Mouse (Mus musculus) mouse trophoblast stem cell (cell line): ENCODE data around the gene Rnaseh1.

Source experiments
- in situ Hi-C, 2 experiments: fragments of 300-500 bp; cut with MseI, MboI; formaldehyde crosslinking; loops; 2 replicates in 1 of 2; 3 replicates in 1 of 2; pipeline ENCODE4 v1.15.1; 2025

Gene Rnaseh1

DNA sequence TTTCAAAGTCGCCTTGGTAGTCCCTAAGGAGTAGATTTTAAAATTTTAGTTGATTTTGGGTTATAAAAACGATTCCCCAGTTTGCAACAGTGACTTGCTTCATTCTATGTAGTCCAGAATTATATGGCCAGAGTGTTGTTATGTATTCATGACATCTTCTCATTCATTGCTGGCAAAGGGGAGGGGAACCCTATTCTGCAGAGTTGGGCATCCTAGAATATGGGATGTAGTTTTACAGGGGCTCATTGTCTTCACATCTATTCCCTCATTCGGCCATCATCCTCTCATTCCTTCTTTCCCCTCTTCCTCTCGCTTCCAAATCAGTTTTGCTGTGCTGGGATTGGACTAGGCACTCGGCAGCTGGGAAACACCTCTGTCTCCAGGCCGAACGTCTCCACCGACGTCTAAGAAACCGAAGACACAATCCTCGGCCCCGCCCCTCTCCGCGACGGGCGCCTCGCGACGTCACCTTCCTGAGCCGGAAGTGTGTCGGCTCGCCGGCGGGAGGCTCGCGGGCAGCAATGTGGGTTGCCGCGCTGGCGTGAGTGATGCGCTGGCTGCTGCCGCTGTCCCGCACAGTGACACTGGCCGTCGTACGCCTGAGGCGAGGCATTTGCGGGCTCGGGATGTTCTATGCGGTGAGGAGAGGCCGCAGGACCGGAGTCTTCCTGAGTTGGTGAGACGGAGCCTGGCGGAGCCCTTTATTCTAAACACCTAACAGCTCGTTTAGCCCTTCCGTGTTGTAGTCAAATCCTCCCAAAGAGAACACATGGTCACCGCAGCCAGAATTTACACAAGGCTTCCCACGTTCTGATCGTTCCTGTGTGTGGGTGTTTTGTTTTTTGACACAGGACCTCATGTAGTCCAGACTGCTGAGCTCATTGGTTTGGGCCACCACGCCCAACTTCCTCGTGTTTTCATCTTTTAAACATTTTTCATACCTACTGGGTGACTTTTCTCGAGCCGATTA is at the start of gene Rnaseh1:
Gene Rnaseh1 (plus strand): TSS at position 462 of the 970 bp plus-strand sequence.
- in situ Hi-C loops = no loop called here

DNA sequence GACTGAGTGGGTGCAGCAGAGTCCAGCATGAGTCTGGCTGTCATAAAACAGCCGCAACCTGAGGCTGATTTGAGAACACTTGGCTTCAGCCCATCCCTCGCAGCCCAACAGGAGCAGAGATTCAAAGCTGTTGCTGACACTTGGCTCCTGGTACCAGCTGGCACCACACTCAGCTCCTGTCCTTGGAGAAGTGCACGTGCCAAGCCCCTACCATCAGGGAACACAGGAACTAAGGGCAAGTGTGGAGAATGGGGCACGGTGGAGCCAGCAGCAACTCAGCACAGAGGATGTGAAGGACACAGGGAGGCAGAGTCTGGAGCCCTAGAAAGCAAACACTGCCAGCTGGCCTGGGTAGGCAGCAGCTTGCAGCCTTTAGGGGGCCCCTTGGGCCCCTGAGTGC is 47.1 kb upstream of the Rnaseh1 start:
- in situ Hi-C loops = no loop called here

DNA sequence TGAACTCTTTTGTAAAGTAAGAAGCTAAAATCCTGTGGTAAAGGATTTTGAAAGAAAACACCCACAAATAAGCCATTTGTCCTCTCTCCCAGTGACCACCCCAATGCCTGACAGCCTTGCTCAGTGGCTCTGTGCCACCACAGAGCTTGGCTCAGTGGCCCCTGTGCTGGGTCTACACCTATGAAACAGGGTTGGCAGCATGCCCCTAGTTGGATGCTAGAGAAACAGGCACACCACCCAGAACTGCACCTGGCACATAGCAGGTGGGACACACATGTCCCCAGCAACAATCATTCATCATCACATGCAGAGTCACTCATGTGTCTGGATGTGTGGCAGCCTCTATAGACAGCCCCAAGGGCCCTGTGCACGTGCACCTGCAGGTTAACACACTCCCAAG is 45.9 kb upstream of the Rnaseh1 start:
- in situ Hi-C loops = no loop called here

DNA sequence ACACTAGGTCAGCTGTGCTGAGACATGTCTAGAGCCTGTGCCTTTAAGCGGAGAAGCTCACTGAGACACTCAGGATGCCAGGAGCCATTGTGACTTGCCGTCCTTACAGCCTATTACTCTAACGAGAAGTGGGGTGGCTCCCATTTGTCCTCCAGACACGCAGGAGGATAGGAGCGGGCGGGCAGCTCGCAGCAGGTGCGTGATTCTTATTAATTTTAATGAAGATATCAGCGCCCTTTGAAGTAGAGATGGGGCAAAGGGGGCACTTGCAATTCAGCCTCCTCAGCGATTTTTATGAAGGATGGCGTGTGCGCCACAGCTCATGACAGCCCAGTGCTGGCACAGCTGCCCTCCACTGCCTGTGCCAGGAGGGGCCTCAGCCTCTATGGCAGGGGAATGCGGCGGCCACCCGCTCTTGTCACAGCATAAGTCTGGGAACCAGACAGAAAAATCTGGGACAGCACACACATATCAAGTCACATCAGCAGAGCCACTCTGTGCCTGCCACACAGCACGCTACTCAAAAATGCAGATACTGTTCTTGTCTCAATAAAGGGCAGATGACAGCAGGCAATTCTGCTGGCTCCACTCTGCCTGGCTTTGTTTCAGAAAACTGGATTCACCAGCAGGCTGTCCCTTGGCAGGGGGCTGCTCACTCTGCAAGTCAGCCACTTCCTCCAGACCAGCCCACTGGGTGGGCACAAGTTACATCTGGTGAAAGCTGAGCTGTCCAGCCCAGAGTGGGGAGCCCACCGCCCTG is 41.7 kb upstream of the Rnaseh1 start:
- in situ Hi-C loops = no loop called here

DNA sequence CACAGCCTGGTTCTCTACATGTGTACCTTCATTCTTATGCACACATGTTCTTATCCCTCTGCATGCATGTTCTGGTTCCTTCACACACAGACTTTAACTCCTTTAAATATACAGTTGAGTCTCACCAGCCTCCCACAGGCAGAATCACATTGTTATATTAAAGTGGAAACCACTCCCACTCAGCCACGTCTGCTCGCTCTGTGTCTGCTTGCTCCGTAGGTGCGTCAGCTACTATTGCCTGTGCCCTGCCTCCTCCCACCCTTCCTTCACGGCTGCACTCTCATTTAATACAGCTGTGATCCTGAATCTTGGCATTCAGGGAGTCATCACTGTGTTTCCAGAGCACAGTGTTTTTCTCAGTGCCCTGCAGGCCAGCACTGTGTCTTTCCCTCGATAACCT is 37.0 kb upstream of the Rnaseh1 start:
- in situ Hi-C loops = no loop called here

DNA sequence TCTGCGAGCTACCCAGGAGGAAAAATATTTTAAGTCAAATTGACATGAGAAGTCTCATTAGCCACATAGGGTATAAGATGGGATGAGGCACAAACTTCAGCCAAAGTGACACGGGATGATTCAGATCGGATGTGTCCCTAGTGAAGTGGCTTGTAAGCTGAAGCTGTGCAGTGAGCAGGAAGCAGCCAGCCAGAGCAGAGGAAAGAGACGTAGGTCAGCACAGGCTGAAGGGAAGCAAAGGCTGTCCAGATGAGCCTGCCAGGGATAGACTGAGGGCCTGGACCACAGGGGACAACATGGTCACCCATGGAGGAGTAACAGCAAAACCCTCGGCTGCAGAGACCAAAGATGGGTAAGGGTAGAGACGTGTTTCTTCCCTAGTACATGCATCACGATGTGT is 35.0 kb upstream of the Rnaseh1 start:
- in situ Hi-C loops = no loop called here

DNA sequence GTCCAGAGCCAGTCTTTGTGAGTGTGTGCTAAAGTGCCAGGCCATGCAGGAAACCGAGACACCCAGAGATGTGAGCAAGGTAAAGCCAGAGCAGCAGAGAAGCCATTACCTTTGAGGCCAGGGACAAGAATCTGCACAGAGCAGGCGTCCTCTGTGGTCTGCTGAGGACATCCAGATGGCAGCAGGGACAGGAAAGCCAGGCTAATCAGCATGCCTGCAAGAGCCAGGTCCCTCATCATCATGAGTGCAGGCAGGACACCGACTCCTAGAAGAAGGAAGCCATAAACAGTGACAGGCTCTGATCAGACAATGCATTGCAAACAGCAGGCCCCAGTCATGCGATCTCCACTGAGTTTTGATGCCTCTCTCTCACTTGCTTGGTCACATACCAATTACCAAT is 32.1 kb upstream of the Rnaseh1 start:
- in situ Hi-C loops = no loop called here

DNA sequence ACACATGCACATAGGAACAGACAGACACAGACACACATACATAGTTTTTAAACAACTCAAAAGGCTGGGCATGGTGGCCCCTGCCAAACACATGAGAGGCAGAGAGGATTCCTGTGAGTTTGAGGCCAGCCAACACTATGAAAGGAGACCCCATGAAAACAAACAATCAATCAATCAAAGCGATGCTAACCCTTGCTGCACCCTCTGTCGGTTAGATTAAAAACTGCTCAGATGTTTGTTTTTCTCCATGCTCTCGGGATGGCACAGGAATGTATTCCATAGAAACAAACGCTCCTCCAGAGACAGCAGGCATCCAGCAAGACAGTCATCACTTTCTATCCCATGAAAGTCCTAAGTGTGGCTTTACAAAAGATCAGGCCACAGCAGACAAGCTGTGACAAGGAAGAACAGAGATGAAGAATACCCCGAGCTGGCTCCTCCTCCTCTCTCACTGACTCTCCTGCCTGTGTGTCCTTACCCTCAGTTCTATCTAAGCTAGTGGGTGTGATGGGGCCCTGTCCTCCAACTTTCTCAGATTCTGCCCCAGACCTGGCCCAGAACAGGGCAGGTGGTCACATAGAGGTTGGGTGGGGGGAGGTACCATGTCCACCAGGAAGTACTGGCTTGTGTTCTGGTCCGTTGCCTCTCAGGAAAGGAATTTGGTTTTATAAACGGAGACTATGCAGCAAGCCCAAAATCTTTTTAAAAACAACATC is 27.8 kb upstream of the Rnaseh1 start:
- in situ Hi-C loops = no loop called here

DNA sequence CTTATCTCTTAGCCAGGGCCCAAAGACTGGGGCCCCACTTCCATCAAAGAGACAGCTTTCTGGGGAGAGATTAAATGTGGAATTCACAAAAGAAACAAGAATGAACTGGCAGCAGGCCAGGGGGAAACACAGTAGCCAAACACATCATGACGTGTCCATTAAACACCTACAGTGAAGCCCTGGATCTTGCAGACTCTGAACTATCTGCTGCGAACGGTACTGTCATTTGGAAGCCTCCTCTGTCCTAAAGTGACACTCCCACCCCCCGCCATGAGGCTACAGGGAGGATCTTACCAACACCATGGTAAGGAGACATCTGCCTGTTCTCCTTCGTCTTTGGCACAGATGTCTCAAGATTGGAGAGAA is 27.3 kb upstream of the Rnaseh1 start:
- in situ Hi-C loops = no loop called here

DNA sequence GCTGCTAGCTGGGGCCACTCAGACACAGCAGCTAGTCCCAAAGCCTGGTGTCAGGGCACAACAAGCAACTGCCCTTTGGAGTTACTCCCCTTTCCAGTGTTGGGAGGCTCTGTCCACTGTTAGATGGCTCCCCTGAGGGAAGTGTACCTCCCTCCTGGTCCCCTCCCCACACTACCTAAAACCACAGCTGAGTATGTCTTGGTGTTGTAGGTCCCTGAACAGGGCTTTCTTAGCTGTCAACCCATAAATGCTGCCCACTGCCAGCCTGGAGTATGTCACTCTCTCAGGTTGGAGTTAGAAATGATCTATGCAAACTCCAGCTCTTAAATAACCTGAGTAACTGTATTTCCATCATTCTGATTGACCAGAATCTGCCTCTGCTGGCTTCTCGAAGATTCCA is 26.8 kb upstream of the Rnaseh1 start:
- in situ Hi-C loops = no loop called here

DNA sequence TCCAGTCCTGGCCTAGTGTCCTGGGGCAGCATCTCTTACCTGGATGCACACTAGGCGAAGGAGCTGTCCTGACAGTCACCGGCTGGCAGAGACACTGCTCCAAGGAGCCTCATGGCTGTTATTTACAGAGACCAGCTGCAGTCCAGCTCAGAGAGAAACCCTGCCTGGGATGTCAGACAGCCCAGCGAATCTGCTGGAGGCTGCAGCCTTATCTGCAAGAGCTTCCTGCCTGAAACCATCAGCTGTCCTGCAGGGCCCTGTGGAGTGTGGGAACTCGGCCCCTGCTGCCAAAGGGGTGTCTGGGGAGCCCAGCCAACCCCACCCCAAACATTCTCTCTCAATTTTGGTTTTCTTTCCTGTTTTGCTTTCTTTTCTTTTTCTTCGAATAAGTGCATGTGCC is 26.2 kb upstream of the Rnaseh1 start, which contains the start of gene Colec11:
Gene Colec11 (minus strand): TSS at position 183 of the 400 bp plus-strand sequence.
- in situ Hi-C loops = no loop called here

DNA sequence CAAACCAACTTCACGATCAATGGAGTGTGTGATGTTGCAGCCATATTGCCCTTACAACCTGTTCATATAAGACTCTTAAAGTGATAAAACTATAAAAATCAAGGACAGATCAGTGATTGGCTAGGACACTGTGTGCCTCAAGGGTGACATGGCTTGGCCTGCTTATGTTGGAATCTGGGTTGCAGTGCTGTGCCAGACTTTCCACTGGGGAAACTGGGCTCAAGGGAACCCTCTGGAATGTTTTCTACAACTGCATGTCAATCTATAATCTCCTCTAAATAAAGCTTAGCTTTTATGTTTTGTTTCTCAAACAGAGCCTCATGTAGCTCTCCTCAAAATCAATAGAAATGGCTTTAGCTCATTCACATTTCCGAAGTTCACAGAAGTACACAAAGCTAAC is 25.2 kb upstream of the Rnaseh1 start:
- in situ Hi-C loops = no loop called here

DNA sequence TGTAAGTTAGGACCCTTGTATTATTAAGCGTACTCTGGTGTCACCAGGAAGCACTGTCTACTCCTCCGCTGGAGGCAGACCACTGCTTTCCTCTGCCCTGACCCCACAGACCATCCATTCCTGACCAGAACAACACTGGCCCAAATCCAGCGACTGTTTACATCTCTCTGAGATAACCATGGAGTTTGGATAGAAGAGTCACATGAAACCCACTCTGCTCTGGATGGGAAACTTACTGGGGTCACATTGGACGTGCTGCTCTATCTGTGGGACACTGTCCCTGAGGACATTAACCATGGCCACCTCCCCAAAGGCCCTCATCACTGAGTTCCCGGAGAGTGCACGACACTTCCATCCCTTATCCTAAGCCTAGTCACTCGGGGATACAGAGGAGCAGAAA is 24.0 kb upstream of the Rnaseh1 start:
- in situ Hi-C loops = no loop called here

DNA sequence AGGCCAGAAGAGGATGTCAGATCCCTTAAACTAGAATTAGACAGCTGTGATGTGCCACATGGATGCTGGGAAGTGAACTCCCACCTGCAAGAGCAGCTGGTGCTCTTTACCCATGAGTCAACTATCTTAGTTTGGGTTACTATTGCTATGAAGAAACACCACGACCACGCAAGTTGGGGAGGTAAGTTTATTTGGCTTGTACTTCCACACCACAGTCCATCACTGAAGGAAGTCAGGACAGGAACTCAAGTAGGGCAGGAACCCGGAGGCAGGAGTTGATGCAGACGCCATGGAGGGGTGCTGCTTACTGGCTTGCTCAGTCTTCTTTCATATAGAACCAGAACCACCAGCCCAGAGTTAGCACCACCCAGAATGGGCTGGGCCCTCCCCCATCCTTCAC is 22.3 kb upstream of the Rnaseh1 start:
- in situ Hi-C loops = no loop called here

DNA sequence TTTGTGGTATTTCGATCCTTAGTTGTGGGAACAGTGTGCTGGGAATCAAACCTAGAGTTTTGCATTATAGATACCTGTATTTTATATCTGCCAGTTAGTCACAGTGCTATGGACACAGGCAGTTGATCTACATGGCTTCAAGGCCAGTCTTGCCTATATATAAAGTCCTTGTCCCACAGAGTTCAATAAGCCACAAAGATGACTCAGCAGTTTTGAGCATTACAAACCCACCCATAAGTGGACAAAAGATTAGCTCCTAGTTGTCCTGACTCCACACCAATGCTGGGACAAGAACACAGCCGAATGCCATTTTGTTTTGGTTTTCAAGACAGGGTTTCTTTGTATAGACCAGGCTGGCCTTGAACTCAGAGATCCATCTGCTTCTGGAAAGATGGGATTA is 21.0 kb upstream of the Rnaseh1 start:
- in situ Hi-C loops = no loop called here

DNA sequence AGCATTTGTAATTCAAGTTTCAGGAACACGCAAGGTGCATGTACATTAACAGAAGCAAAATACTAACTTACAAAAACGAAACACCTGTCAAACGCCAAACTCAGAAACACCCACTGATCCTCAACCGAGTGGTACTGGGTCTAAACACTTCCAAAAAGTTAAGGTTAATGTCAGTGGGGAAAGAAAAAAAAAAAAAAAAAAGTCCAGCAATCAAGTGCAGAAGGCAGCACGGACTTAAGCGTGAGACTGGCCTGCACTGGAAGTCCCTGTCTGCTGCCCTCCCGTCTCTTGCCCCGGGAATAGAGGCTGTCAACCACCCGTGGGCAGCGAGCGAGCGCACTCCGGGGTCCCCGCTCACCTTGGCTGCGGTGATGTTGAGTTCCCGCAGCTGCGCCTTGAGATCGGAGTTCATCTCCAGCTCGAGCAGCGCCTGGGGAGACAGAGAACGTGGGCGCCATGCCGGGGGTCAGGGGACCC is 14.3 kb upstream of the Rnaseh1 start:
- in situ Hi-C loops = no loop called here

DNA sequence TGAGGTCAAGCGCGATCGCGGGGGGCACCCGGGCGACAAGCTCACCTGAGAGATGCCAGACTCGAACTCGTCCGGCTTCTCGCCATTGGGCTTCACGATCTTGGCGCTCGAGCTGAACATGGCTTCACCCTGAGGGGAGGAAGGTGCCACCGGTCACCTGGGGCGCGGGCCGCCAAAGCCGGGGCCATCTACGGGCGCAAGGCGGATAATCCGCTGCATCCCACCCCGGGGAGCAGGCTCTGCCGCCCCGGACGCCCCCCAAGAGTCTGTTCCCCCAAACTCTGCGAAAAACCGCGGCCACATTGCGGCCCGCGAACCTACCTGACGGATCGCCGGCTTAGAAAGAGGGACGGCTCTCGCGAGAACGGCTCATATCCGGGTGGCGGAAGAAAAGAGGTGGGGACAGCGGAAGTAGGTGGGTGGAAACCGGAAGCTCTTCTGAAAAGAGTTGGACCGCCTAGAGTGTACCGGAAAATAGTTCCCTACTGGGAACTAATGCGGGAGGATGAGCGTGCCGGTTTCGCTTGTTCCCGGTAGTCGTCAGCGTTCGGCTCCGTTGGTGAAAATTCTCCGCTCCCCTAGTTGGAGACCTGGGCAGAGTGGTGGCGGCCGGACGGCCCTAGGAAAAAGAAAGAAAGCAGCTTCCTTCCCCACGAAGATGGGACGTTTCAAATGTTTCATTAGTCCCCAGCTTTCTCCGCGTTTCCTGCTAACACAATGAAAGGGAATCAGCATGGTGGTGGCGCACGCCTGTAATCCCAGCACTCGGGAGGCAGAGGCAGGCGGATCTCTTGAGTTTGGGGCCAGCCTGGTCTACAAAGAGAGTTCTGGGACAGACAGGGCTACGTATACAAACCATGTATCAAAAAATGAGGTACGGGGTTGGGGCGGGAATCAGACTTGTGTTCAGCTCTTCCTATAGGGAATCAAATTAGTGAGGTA is 13.6 kb upstream of the Rnaseh1 start, which contains the start of gene Rps7:
Gene Rps7 (minus strand): TSS at position 419 of the 942 bp plus-strand sequence.
- in situ Hi-C loops = no loop called here

DNA sequence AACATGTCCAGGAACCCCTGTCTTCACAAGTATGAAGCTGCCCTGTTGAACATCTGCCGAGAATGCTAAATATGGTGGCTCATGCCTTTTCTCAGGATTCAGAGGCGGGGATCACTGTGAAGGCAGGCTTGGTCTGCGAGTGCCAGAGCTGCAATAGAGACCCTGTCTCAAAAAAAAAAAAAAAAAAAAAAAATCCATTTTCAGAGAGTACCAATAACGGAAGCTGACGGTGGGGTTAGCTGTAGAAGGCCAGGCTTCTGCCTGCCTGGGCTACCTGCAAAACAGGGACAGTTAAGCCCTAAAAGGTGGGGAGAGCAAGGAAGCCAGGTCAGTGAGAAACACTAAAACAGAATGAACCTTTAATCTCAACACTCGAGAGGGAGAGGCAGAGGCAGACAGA is 12.9 kb upstream of the Rnaseh1 start:
- in situ Hi-C loops = no loop called here

DNA sequence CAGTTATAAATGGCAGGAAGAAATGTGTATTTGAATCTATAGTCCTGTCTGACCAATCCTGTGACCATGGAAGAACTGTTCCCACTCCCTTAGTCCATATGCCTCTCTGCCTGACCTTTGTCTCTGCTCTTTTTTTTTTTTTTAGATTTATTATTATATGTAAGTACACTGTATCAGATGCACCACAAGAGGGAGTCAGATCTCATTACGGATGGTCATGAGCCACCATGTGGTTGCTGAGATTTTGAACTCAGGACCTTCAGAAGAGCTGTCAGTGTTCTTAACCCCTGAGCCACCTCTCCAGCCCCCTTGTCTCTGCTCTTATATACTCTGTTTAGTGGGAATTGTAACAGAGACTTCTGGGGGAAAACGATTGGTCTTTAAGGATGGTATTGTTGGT is 10.6 kb upstream of the Rnaseh1 start:
- in situ Hi-C loops = no loop called here

DNA sequence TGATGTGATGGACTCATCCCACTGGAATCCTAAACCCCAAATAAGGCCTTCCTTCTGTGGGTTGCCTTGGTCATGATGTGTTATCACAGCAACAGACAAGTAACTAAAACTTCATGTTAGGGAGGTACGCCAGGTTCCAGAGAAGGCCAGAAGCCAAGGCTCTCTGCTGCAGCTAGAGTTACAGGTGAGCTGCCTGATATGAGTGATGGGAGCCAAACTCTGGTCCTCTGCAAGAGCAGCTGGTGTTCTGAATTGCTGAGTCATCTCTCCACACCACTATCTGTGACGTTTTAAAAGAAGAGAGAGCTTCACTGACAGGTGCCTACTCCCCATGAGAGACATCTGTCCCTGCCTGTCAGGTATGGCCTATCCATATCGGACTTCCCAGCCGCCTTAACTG is 13.2 kb downstream of the Rnaseh1 start:
- in situ Hi-C loops = no loop called here

DNA sequence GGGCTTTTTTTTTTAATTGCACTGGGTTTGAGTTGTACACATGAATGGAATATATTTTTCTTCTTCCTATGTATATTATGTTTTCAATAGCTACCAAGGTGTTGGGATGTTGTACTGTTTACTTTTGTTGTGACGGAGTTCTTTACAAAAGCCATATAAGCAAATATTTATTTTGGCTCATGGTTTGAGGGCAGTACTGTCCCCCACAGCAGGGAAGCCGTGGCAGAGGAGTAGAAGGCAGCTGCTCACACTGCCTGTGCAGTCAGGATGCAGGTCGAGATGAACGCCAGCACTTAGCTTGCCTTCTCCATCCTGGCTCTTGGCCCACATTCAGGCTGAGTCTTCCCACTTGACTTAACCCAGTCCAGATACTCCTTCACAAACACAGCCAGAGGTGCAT is 17.3 kb downstream of the Rnaseh1 start:
- in situ Hi-C loops = no loop called here
